Comparison of ENCODE assay signal across 9 mouse cellular contexts in genomic region chr12:119946311-119946692, GRCm38 (mm10). TPM values are rescaled to one million over a fixed set of nuclear protein-coding genes. Genes with fewer than 3 reads are reported as not detected.
DNase-seq lines count a peak whose midpoint lies in the region; ATAC-seq and TF ChIP-seq lines count a peak whose summit lies in the region.
"Had no signal": no experiment of that assay in that cellular context is flagged by ENCODE, and none has a peak within 500 bp of the region (broad histone marks: within the 10 kb centered on the region; RNA-seq: fewer than 3 reads in every experiment).

No protein-coding gene starts in this region.

- in situ Hi-C loops in ES-E14 (cut with MboI; ENCODE audit: low sequenced_read_pairs in 2 of 2, unreplicated experiment in 2 of 2): no loop called here

- WGBS in heart, embryonic 10.5 days: 2% methylated on average over 14 of the region's 14 CpGs
- WGBS in forebrain, embryonic 15.5 days: 2% methylated on average over 14 of the region's 14 CpGs
- WGBS in limb, embryonic 14.5 days: 3% methylated on average over 14 of the region's 14 CpGs
- WGBS in stomach, embryonic 14.5 days: 2% methylated on average over 14 of the region's 14 CpGs

- H3K36me3 ChIP-seq in heart, embryonic 10.5 days: no peaks in the 10 kb centered on the region
- no peaks in the 10 kb centered on the region for H3K36me3 ChIP-seq in ES-E14 (ENCODE audit: control insufficient read depth, insufficient read depth, low read length, poor library complexity, severe bottlenecking)
- H3K36me3 ChIP-seq in forebrain, embryonic 15.5 days: no peaks in the 10 kb centered on the region
- no peaks in the 10 kb centered on the region for H3K36me3 ChIP-seq in limb, embryonic 14.5 days (ENCODE audit: control insufficient read depth, insufficient read depth, low read length)
- no peaks in the 10 kb centered on the region for H3K36me3 ChIP-seq in stomach, embryonic 14.5 days (ENCODE audit: control insufficient read depth, insufficient read depth, low read length)

- peak overlapping the region; percentile 67 for H3K4me3 ChIP-seq in heart, embryonic 10.5 days
- H3K4me3 ChIP-seq in ES-E14 (ENCODE audit: insufficient read depth in 1 of 2, low read depth in 1 of 2, low read length in 2 of 2, poor library complexity in 1 of 2, severe bottlenecking in 1 of 2): peak overlapping the region; percentile 63 to 72
- H3K4me3 ChIP-seq in forebrain, embryonic 15.5 days: peak overlapping the region; percentile 54
- H3K4me3 ChIP-seq in limb, embryonic 14.5 days (replicated peaks; ENCODE audit: low read length): peak overlapping the region; percentile 38
- peak overlapping the region; percentile 38 for H3K4me3 ChIP-seq in stomach, embryonic 14.5 days (ENCODE audit: low read depth, low read length)

- peak overlapping the region; percentile 42; the same call in 1 of the 2 replicates for H3K9ac ChIP-seq in ES-E14 (ENCODE audit: insufficient read depth, low read depth, low read length, poor library complexity, severe bottlenecking)
- peak overlapping the region; percentile 63 for H3K9ac ChIP-seq in forebrain, embryonic 15.5 days (replicated peaks)
- H3K9ac ChIP-seq in limb, embryonic 14.5 days (ENCODE audit: low read depth, low read length, severe bottlenecking): peak overlapping the region; percentile 55
- peak overlapping the region; percentile 34; the same call in 1 of the 2 replicates for H3K9ac ChIP-seq in stomach, embryonic 14.5 days (replicated peaks; ENCODE audit: low read depth, low read length)

- H3K4me1 ChIP-seq in heart, embryonic 10.5 days: peaks cover 6% of the 10 kb centered on the region; the same call in 1 of the 2 replicates
- no peaks in the 10 kb centered on the region for H3K4me1 ChIP-seq in ES-E14 (ENCODE audit: control insufficient read depth in 2 of 2, insufficient read depth in 2 of 2, low read length in 2 of 2, poor library complexity in 1 of 2)
- H3K4me1 ChIP-seq in forebrain, embryonic 15.5 days: peaks cover 5% of the 10 kb centered on the region
- 0 out of 2 replicates have a peak, but pooled peaks cover 3% of the 10 kb centered on the region for H3K4me1 ChIP-seq in limb, embryonic 14.5 days (ENCODE audit: control insufficient read depth, insufficient read depth, low read length)
- H3K4me1 ChIP-seq in stomach, embryonic 14.5 days (ENCODE audit: control insufficient read depth, insufficient read depth, low read length): no peaks in the 10 kb centered on the region

- peak overlapping the region; percentile 73 for H3K27ac ChIP-seq in heart, embryonic 10.5 days
- H3K27ac ChIP-seq in ES-E14 (ENCODE audit: insufficient read depth, low read depth, low read length, poor library complexity, severe bottlenecking): no peak overlapping the region
- peak overlapping the region; percentile 60 for H3K27ac ChIP-seq in forebrain, embryonic 15.5 days (replicated peaks)
- H3K27ac ChIP-seq in limb, embryonic 14.5 days (replicated peaks; ENCODE audit: low read depth, low read length): no peak overlapping the region
- no peak overlapping the region for H3K27ac ChIP-seq in stomach, embryonic 14.5 days (ENCODE audit: low read length)

- TF ChIP-seq POLR2A in limb, embryonic 14.5 days (IDR thresholded peaks at IDR 0.05; ENCODE audit: borderline replicate concordance, extremely low read depth, insufficient read depth, insufficient read length): no peak

- H3K9me3 ChIP-seq in heart, embryonic 10.5 days: no peaks in the 10 kb centered on the region
- H3K9me3 ChIP-seq in ES-E14 (ENCODE audit: control insufficient read depth, insufficient read depth, low read depth, low read length): no peaks in the 10 kb centered on the region
- no peaks in the 10 kb centered on the region for H3K9me3 ChIP-seq in forebrain, embryonic 15.5 days
- H3K9me3 ChIP-seq in limb, embryonic 14.5 days (ENCODE audit: control insufficient read depth, low read length): no peaks in the 10 kb centered on the region
- no peaks in the 10 kb centered on the region for H3K9me3 ChIP-seq in stomach, embryonic 14.5 days (ENCODE audit: control insufficient read depth, low read depth, low read length)

- H3K27me3 ChIP-seq in heart, embryonic 10.5 days (ENCODE audit: insufficient read depth, poor library complexity, severe bottlenecking): no peaks in the 10 kb centered on the region
- no peaks in the 10 kb centered on the region for H3K27me3 ChIP-seq in forebrain, embryonic 15.5 days
- peaks cover 20% of the 10 kb centered on the region; the same call in 1 of the 2 replicates for H3K27me3 ChIP-seq in limb, embryonic 14.5 days (ENCODE audit: control insufficient read depth, insufficient read depth, low read length)
- no peaks in the 10 kb centered on the region for H3K27me3 ChIP-seq in stomach, embryonic 14.5 days (ENCODE audit: control insufficient read depth, insufficient read depth, low read length)

- ATAC-seq in forebrain, embryonic 15.5 days (replicated peaks): peak; percentile 87
- peak; percentile 47; the same call in 1 of the 2 replicates for ATAC-seq in limb, embryonic 14.5 days (ENCODE audit: low FRiP score, low read depth)
- ATAC-seq in stomach, embryonic 14.5 days (ENCODE audit: insufficient number of reproducible peaks, insufficient read depth, low FRiP score, low read depth): no peak; the same call in 1 of the 2 replicates

- peak overlapping the region; percentile 91 for H3K4me2 ChIP-seq in forebrain, embryonic 15.5 days (replicated peaks)
- H3K4me2 ChIP-seq in limb, embryonic 14.5 days (replicated peaks; ENCODE audit: low read depth, low read length, severe bottlenecking): peak overlapping the region; percentile 61
- peak overlapping the region; percentile 76 for H3K4me2 ChIP-seq in stomach, embryonic 14.5 days (replicated peaks; ENCODE audit: low read depth, low read length)

- DNase-seq in heart, embryonic 10.5 days (ENCODE audit: low spot score): no peak
- DNase-seq in heart, adult 11 months: no peak
- no peak for DNase-seq in ES-E14 (ENCODE audit: low read depth, low spot score)
- DNase-seq in limb, embryonic 14.5 days (ENCODE audit: low spot score): no peak
- no peak for DNase-seq in urinary bladder, postnatal 25 days (ENCODE audit: low spot score)
- DNase-seq in T-cell, adult 2 months (ENCODE audit: low spot score): no peak

TF ChIP-seq in ES-E14, 5 proteins besides CTCF, POLR2A, EP300 and RAD21:
- TF ChIP-seq ZC3H11A (IDR thresholded peaks at IDR 0.05; ENCODE audit: borderline replicate concordance, low read depth, low read length) (no peak), CHD2 (IDR thresholded peaks at IDR 0.05; ENCODE audit: low read depth, low read length) (no peak), HCFC1 (IDR thresholded peaks at IDR 0.05; ENCODE audit: borderline replicate concordance, insufficient read depth, low read length) (no peak), ZNF384 (IDR thresholded peaks at IDR 0.05; ENCODE audit: low read depth, low read length) (no peak), MAFK (IDR thresholded peaks at IDR 0.05; ENCODE audit: insufficient read depth, low read depth, low read length) (no peak)

RNA-seq across cellular contexts. Expression of gene Tmem196, which starts 0.7 kb away (rescaled TPM):
- polyA plus RNA-seq in heart, embryonic 10.5 days (2016; fragmentation: Nextera tagmentation; extraction: Ambion mirVana): 0.41 and 0.45 TPM in 2 replicates
- not detected in 2 replicates for total RNA-seq in ES-E14 (2012; rRNA removed)
- 5.9 and 7.1 TPM in 2 replicates for polyA plus RNA-seq in forebrain, embryonic 15.5 days (2015; fragmentation: Nextera tagmentation; extraction: Ambion mirVana)
- 0.45 and 0.82 TPM in 2 replicates for polyA plus RNA-seq in limb, embryonic 14.5 days (2012; rRNA removed)
- 0.91 and 1.1 TPM in 2 replicates for polyA plus RNA-seq in limb, embryonic 14.5 days (2014; fragmentation: Nextera tagmentation; extraction: Ambion mirVana)
- polyA plus RNA-seq in stomach, embryonic 14.5 days (2014; fragmentation: Nextera tagmentation; extraction: Ambion mirVana): 0.59 and 1.3 TPM in 2 replicates
- total RNA-seq: MEL had no signal

Comparison
In these comparisons a context has a peak if more than half of its experiments do, and no peak if none do; other contexts are left out.
1. H3K27ac ChIP-seq: peak in heart, embryonic 10.5 days (single experiment) and forebrain, embryonic 15.5 days (single experiment); none in ES-E14 (single experiment), limb, embryonic 14.5 days (single experiment) and stomach, embryonic 14.5 days (single experiment).
2. Peak in every context shown above with its lines, with median percentiles within 50 percentile points of each other: H3K4me3 ChIP-seq, H3K9ac ChIP-seq and H3K4me2 ChIP-seq.